ENCODE assay signal across 10 mouse cellular contexts in genomic region chr12:79967491-79968255, GRCm38 (mm10).
A peak's percentile ranks its signal among the peaks of the same experiment; 100 is the strongest.
DNase-seq lines count a peak whose midpoint lies in the region; ATAC-seq and TF ChIP-seq lines count a peak whose summit lies in the region.
"Had no signal": no experiment of that assay in that cellular context is flagged by ENCODE, and none has a peak within 500 bp of the region (broad histone marks: within the 10 kb centered on the region; RNA-seq: fewer than 3 reads in every experiment).

No protein-coding gene starts in this region.

- WGBS in forebrain, embryonic 11.5 days: 85% methylated on average over 11 of the region's 11 CpGs
- 87% methylated on average over 11 of the region's 11 CpGs for WGBS in forebrain, embryonic 12.5 days
- WGBS in kidney, postnatal 0 days: 69% methylated on average over 11 of the region's 11 CpGs
- WGBS in limb, embryonic 10.5 days: 76% methylated on average over 11 of the region's 11 CpGs

- no peaks in the 10 kb centered on the region for H3K36me3 ChIP-seq in forebrain, embryonic 11.5 days (ENCODE audit: control insufficient read depth, insufficient read depth, low read length)
- H3K36me3 ChIP-seq in forebrain, embryonic 12.5 days (replicated peaks): no peaks in the 10 kb centered on the region
- no peaks in the 10 kb centered on the region for H3K36me3 ChIP-seq in kidney, postnatal 0 days (ENCODE audit: insufficient read depth, low read length)
- H3K36me3 ChIP-seq in limb, embryonic 10.5 days: no peaks in the 10 kb centered on the region

- H3K27me3 ChIP-seq in forebrain, embryonic 11.5 days (ENCODE audit: control insufficient read depth, insufficient read depth, low read length): no peaks in the 10 kb centered on the region
- H3K27me3 ChIP-seq in forebrain, embryonic 12.5 days: 0 out of 2 replicates have a peak, but pooled peaks cover 7% of the 10 kb centered on the region
- no peaks in the 10 kb centered on the region for H3K27me3 ChIP-seq in kidney, postnatal 0 days (ENCODE audit: insufficient read depth, low read length)
- H3K27me3 ChIP-seq in limb, embryonic 10.5 days (ENCODE audit: low read depth, poor library complexity, severe bottlenecking): no peaks in the 10 kb centered on the region

- no peak overlapping the region for H3K27ac ChIP-seq in forebrain, embryonic 11.5 days (ENCODE audit: low read depth, low read length)
- no peak overlapping the region for H3K27ac ChIP-seq in forebrain, embryonic 12.5 days
- peak overlapping the region; percentile 50; the same call in 1 of the 2 replicates for H3K27ac ChIP-seq in kidney, postnatal 0 days
- peak overlapping the region; percentile 74 for H3K27ac ChIP-seq in limb, embryonic 10.5 days

- ATAC-seq in forebrain, embryonic 11.5 days (replicated peaks; ENCODE audit: low FRiP score): no peak
- no peak for ATAC-seq in forebrain, embryonic 12.5 days (ENCODE audit: low FRiP score)
- ATAC-seq in kidney, postnatal 0 days (replicated peaks; ENCODE audit: low FRiP score, low read depth): no peak
- no peak for ATAC-seq in monocyte, adult 5-6 weeks (replicated peaks; ENCODE audit: insufficient number of reproducible peaks, low FRiP score, low TSS enrichment, poor library complexity, severe bottlenecking)
- ATAC-seq: liver, postnatal 0 days had no signal

- intact Hi-C loops in left cerebral cortex, postnatal 25 days (cut with DNase I): loop anchor here (5.0 kb wide), 2 partner anchors 145 to 355 kb away; partner anchors contain the start of gene Zfp36l1

- no peak overlapping the region for H3K4me2 ChIP-seq in forebrain, embryonic 11.5 days (ENCODE audit: low read depth, low read length, severe bottlenecking)
- no peak overlapping the region for H3K4me2 ChIP-seq in forebrain, embryonic 12.5 days
- H3K4me2 ChIP-seq in kidney, postnatal 0 days (ENCODE audit: low read length): no peak overlapping the region

- peaks cover 14% of the 10 kb centered on the region for H3K4me1 ChIP-seq in forebrain, embryonic 11.5 days (replicated peaks; ENCODE audit: control insufficient read depth, insufficient read depth, low read length)
- H3K4me1 ChIP-seq in forebrain, embryonic 12.5 days: peaks cover 47% of the 10 kb centered on the region
- H3K4me1 ChIP-seq in kidney, postnatal 0 days (replicated peaks; ENCODE audit: insufficient read depth, low read length): peaks cover 43% of the 10 kb centered on the region
- H3K4me1 ChIP-seq in limb, embryonic 10.5 days: peaks cover 78% of the 10 kb centered on the region

- no peaks in the 10 kb centered on the region for H3K9me3 ChIP-seq in forebrain, embryonic 11.5 days (ENCODE audit: control insufficient read depth, low read length)
- H3K9me3 ChIP-seq in forebrain, embryonic 12.5 days: no peaks in the 10 kb centered on the region
- H3K9me3 ChIP-seq in kidney, postnatal 0 days (replicated peaks; ENCODE audit: low read length): no peaks in the 10 kb centered on the region
- H3K9me3 ChIP-seq in limb, embryonic 10.5 days (replicated peaks): no peaks in the 10 kb centered on the region; the same call in 1 of the 2 replicates

- peak; percentile 45 for DNase-seq in forebrain, embryonic 11.5 days (ENCODE audit: low spot score)
- no peak for DNase-seq in kidney, postnatal 0 days (ENCODE audit: low spot score)
- no peak for DNase-seq in kidney, adult 11 months
- DNase-seq in cerebellum, adult 9-11 months: peak; percentile 62
- no peak for DNase-seq in limb, embryonic 10.5 days (ENCODE audit: low spot score)
- DNase-seq in left cerebral cortex, postnatal 25 days (ENCODE audit: low spot score in 2 of 2): no peak
- DNase-seq: liver, postnatal 0 days; spleen, adult 18-20 months had no signal

- no peak overlapping the region for H3K9ac ChIP-seq in forebrain, embryonic 11.5 days (ENCODE audit: low read length)
- H3K9ac ChIP-seq in forebrain, embryonic 12.5 days: no peak overlapping the region
- H3K9ac ChIP-seq in kidney, postnatal 0 days (ENCODE audit: low read depth, low read length): no peak overlapping the region
- H3K9ac ChIP-seq: liver, postnatal 0 days had no signal

- TF ChIP-seq CTCF in kidney, postnatal 0 days (IDR thresholded peaks at IDR 0.05; ENCODE audit: low read depth): no peak

- no peak overlapping the region for H3K4me3 ChIP-seq in forebrain, embryonic 11.5 days (ENCODE audit: low read depth, low read length)
- no peak overlapping the region for H3K4me3 ChIP-seq in forebrain, embryonic 12.5 days (replicated peaks)
- no peak overlapping the region for H3K4me3 ChIP-seq in kidney, postnatal 0 days (replicated peaks; ENCODE audit: low read depth, low read length)
- no peak overlapping the region for H3K4me3 ChIP-seq in limb, embryonic 10.5 days

Comparison
In these comparisons a context has a peak if more than half of its experiments do, and no peak if none do; other contexts are left out.
1. DNase-seq: peak in forebrain, embryonic 11.5 days (single experiment) and cerebellum, adult 9-11 months (single experiment); none in kidney, postnatal 0 days (single experiment), kidney, adult 11 months (single experiment), limb, embryonic 10.5 days (single experiment) and left cerebral cortex, postnatal 25 days (0 of 2).
2. H3K27ac ChIP-seq: peak in kidney, postnatal 0 days (single experiment) and limb, embryonic 10.5 days (single experiment); none in forebrain, embryonic 11.5 days (single experiment) and forebrain, embryonic 12.5 days (single experiment).